Mouse (Mus musculus): Measurements from ENCODE around the gene Lemd2.

Gene Lemd2

GRCm38 (mm10) chr17:27204075-27204909 is at the start of gene Lemd2:
Gene Lemd2 (minus strand): TSS chr17:27204469.
- 0 out of 2 replicates have a peak, but pooled peaks have one; percentile 14 for TF ChIP-seq GATA4 (IDR thresholded peaks at IDR 0.05; ENCODE audit: insufficient replicate concordance, low read length)

- no peak for TF ChIP-seq GATA4 (IDR thresholded peaks at IDR 0.05; ENCODE audit: insufficient replicate concordance, low read length)
Measured at GRCm38 (mm10) chr17:27251150-27251549, 46.9 kb upstream of the Lemd2 start.

- TF ChIP-seq GATA4 (IDR thresholded peaks at IDR 0.05; ENCODE audit: insufficient replicate concordance, low read length): no peak
Measured at GRCm38 (mm10) chr17:27250461-27250860, 46.2 kb upstream of the Lemd2 start.

- TF ChIP-seq GATA4 (IDR thresholded peaks at IDR 0.05; ENCODE audit: insufficient replicate concordance, low read length): no peak
Measured at GRCm38 (mm10) chr17:27249073-27249472, 44.8 kb upstream of the Lemd2 start.

GRCm38 (mm10) chr17:27247680-27248386 is 43.6 kb upstream of the Lemd2 start:
- no peak for TF ChIP-seq GATA4 (IDR thresholded peaks at IDR 0.05; ENCODE audit: insufficient replicate concordance, low read length)

- TF ChIP-seq GATA4 (IDR thresholded peaks at IDR 0.05; ENCODE audit: insufficient replicate concordance, low read length): no peak
Measured at GRCm38 (mm10) chr17:27245851-27246381, 41.6 kb upstream of the Lemd2 start.

GRCm38 (mm10) chr17:27244912-27245311 is 40.6 kb upstream of the Lemd2 start:
- TF ChIP-seq GATA4 (IDR thresholded peaks at IDR 0.05; ENCODE audit: insufficient replicate concordance, low read length): no peak

DNA sequence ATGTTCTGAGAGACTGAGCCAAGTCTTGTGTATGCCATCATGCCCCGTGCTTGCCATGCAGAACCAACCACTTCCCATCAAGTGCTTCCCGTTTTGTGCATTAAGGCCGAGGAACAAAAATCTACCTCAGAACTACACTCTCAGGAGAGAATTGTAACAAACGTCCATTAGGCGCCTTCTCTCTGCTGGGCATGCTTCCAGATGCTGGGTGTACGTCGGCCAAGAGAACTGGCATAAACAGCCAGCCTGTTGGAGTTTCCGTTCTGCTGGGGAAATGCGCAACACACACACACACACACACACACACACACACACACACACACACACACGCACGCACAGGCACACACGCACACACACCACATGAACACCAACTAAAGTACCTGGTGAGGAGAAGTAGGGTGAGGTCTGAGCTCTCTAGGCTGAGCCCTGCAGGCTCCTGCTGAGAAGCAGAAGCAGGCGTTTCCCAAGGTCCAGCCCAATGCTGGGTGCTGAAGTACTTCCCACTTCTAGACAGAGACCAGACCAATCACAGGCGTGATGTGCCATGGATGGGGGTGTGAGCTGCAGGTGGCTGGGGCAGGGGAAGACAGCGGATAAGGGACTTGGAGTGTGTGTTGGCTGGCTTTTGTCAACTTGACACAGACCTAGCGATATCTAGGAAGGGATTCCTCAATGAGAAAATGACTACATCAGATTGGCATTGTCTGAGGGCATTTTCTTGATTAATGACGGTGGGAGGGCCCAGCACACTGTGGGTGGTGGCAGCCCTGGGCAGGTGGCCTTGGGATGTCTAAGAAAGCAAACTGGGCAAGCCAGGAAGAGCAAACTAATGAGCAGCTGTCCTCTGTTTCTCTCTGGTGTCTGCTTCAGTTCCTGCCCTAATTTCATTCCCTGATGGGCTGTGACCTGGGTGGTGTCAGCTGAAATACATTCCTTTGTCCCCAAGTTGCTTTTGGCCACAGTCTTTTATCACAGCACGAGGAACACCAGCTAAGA is 38.2 kb upstream of the Lemd2 start:
- no peak for TF ChIP-seq GATA4 (IDR thresholded peaks at IDR 0.05; ENCODE audit: insufficient replicate concordance, low read length)

DNA sequence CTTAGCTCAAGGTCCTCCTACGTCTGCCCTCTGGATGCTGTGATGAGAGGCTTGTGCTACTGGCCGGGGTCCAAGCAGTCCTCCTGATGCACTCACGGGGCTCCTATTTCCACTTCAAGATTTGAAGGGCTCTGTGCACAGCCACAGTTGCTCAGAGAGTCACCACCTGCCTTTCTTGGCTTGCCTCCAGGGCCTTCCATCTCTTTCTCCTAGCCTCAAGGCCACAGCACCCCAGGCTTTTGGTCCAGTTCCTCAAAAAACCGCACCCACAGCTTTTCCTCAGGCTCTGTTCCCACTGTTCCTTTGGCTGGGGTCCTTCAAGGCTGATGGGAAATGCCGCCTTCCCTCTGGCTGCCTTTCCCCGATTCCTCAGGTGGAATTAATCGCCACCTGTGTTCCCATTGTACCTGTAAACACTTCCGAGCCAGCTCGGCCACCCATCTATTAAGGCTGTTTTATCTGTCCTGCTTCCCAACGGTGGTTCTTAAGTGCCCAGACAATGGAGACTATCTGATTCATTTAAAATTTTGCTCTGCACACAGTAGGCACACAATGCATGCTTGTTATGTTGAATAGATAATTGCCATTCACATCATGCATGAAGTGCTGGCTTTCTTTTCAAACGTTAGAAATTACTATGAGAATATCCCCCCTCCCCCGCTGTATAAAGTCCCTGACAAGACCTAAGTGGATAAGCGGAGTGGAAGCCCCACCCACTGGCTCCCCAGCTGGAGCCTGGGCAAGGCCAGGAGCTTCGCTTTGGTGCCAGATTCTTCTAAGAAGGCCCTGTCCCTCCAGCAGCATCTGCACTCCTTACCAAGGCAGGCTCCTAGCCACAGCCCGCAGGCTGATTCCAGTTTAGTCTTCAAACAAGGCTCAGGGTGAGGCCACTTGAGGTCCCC is 36.5 kb upstream of the Lemd2 start:
- no peak for TF ChIP-seq GATA4 (IDR thresholded peaks at IDR 0.05; ENCODE audit: insufficient replicate concordance, low read length)

GRCm38 (mm10) chr17:27239941-27240340 is 35.7 kb upstream of the Lemd2 start:
- TF ChIP-seq GATA4 (IDR thresholded peaks at IDR 0.05; ENCODE audit: insufficient replicate concordance, low read length): no peak

DNA sequence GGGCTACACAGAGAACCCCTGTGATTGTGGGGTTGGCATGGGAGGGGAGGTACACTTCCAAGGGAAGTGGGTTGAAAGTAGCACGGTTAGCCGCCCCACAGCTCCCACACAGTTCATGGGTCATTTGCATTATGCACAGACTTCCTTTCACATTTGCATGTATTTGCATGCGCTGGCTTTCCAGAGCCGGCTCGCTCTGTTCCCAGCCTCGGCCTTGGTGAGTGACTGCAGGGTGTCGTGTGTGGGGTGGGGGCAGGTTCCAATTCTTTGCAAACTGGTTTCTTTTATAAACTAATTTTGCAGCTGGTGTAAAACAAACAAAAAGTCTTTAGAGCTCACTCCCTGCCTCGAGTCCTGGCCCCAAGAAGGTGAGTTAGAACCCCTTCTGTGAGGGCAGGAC is 34.4 kb upstream of the Lemd2 start:
- no peak for TF ChIP-seq GATA4 (IDR thresholded peaks at IDR 0.05; ENCODE audit: insufficient replicate concordance, low read length)

- TF ChIP-seq GATA4 (IDR thresholded peaks at IDR 0.05; ENCODE audit: insufficient replicate concordance, low read length): no peak
Measured at GRCm38 (mm10) chr17:27237731-27238130, 33.5 kb upstream of the Lemd2 start.

GRCm38 (mm10) chr17:27233298-27233697 is 29.0 kb upstream of the Lemd2 start:
- no peak for TF ChIP-seq GATA4 (IDR thresholded peaks at IDR 0.05; ENCODE audit: insufficient replicate concordance, low read length)

- no peak for TF ChIP-seq GATA4 (IDR thresholded peaks at IDR 0.05; ENCODE audit: insufficient replicate concordance, low read length)
Measured at GRCm38 (mm10) chr17:27232176-27232575, 27.9 kb upstream of the Lemd2 start.

Measured in liver, adult (tissue).